Mouse (Mus musculus) adrenal gland (tissue): ENCODE data around the gene Relb.
"Not testable (repeated sequence)": the region's sequence is repeated elsewhere in the genome, so short reads cannot be mapped to it uniquely, and the experiment has no call there.

Experiments
- intact Hi-C: fragments of 180-260 bp; cut with DNase I; formaldehyde crosslinking; loops from one replicate; pipeline ENCODE4 v1.15.1; 2025

Gene Relb

DNA sequence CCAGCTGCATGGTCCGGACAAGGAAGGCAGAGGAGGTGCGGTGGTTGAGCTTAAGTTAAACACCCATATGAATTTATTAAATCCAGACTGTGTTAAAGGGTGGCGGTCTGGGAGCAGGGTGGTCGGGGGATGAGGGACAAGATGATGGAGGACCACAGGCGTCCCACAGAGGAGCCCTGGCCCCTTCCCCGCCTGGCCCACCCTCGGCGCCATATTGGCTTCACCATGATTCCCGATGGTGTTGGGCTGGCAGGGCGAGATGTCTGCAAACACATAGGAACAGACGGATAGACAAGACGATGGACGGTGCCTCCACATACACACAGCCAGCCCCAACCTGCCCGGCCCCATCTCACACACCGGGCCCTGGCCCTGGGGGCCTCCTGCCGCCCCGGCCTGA is 4.0 kb upstream of the Relb start:
- intact Hi-C loops, result no loop called here

DNA sequence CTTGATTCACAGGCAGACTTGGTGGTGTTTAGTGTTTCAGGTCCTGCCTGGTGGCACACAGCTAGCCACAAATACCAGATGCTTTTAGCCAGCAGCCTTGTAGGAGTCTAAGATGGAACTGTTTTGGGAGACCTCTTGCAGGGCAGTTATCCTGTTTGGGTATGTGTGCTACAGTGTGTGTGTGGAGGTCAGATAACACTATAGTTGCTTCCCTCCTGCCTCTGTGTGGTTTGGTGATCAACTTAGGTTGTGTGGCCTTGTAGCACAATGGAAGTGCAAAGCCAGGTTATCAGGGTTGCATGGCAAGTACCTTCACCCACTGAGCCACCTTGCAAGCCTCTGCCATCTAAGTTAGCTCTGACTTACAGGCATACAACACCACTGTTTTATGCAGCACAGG is 3.5 kb upstream of the Relb start:
- intact Hi-C loops, result no loop called here

GRCm38 (mm10) chr7:19632275-19632674 is 3.0 kb upstream of the Relb start:
- intact Hi-C loops, result no loop called here

GRCm38 (mm10) chr7:19628536-19629360 is 490 bp downstream of the Relb start:
- intact Hi-C loops, result no loop called here

GRCm38 (mm10) chr7:19628192-19628535 is 1.1 kb downstream of the Relb start:
- intact Hi-C loops, result no loop called here

- intact Hi-C loops, result no loop called here
Observed at GRCm38 (mm10) chr7:19627721-19628120, 1.5 kb downstream of the Relb start.

DNA sequence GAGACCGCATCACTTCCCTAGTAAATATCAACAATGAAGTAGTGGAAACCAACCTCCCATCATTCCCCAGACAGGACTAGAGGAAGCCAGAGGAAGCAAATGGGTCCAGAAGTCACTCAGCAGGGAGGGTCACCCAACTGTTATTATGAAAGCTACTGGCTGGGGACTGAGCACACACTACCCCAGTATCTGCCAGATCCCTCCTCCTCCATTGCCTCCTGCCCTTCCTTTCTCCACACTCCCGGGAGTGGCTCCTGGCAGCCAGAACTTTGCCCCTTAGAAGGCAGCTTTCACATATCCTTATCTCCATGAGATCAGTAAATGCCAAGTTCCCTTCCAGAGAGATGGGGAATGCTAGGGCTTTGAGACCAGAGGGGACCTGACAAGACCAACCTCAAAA is 5.8 kb downstream of the Relb start:
- intact Hi-C loops, result loop anchor here (5.0 kb wide), 1 partner anchor 46 kb away; the partner anchor contains the start of genes Gemin7 and Zfp296

DNA sequence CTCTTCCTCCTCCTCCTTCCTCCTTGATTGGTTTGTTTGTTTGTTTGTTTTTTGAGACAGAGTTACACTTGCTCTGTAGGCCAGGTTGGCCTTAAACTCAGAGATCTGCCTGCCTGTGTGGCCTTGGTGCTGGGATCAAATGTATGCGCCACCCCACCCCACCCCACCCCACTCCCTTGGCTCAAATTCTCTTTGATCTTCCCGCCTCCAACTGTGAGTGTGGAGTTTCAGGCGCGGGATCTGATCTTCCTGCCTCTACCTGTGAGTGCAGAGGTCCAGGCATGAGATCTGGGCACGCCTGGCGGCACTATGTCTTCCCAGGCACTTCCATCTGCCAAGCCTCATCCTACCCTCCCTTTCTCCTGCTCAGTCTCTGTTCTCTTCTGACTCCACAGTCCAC is 7.0 kb downstream of the Relb start:
- intact Hi-C loops, result loop anchor here (5.0 kb wide), 1 partner anchor 45 kb away; the partner anchor contains the start of genes Gemin7 and Zfp296

DNA sequence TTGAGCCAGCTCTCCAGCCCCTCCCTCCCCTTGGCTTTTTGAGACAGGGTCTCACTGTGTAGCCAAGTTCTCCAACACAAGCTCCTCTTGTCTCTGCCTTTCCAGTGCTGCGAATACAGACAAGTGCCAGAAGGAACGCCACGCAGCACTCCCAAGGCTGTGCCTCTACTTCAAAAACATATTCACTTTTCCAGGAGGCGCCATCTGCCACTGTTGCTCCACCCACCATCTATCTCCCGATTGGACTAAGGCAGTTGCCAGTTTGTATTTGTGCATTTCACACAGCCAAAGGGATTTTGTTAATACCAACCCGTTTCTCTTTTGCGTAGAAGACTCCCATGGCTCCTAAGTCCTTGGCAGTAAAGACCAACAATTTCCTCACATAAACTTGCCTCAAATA is 8.4 kb downstream of the Relb start:
- intact Hi-C loops, result loop anchor here (5.0 kb wide), 1 partner anchor 44 kb away; the partner anchor contains the start of genes Gemin7 and Zfp296

- intact Hi-C loops, result no loop called here
Observed at GRCm38 (mm10) chr7:19619004-19619801, 10.0 kb downstream of the Relb start.

DNA sequence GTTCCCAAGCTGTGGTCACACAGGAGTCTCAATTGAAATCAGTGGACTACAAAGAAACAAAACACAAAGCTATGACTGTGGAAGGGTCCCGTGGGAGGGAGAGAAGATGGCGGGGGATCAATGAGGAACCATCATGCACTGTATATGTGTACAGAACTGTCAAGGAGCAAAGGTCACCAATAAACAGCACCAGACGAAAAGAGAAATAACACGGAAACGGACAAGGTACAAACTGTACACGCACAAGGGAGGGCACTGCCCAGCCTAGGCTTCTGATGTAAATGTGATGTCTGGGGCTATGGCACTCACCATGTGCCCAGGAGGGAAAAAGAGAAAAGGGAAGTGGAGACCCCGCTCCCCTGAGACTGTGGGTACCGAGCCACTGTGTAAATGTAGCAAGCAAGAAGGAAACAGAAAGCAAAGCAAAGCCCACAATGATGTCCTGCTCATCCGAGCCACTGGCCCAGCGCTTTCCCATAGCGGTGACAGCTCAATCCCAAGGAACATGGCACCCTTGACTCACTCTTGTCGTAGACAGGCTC is 14.1 kb downstream of the Relb start:
- intact Hi-C loops, result no loop called here

- intact Hi-C loops, result no loop called here
Observed at GRCm38 (mm10) chr7:19610969-19611368, 18.3 kb downstream of the Relb start.

DNA sequence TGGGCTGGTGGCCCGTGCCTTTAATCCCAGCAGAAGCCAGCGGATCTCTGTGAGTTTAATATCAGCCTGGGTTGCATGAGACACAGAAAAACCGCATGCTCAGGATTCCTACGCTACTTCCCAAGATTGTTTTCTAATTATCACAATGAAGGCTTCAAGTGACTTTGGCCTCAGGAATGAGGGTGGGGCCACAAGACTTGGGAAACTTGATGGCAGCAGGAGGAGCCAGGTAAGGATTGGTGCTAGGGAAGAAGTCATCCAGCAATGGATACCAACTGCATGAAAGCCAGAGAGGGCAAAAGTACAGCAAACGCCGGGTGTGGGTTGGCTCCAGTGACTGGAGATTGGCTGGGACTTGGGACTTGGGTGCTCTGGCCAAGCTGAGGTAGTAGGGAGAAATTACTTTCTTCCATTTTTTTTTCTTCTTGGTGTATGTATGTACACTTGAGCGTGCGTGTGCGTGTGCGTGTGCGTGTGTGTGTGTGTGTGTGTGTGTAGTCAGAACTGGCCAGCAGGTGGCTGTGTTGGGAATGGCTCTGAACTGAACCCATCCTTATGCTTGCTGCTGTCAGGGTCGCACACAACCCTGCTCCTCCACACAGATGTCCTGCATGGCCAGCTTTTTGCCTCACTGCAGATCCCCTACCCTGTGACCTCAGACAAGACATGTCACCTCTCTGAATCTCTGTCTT is 19.5 kb downstream of the Relb start:
- intact Hi-C loops, result no loop called here

GRCm38 (mm10) chr7:19607291-19607690 is 21.9 kb downstream of the Relb start:
- intact Hi-C loops, result no loop called here

DNA sequence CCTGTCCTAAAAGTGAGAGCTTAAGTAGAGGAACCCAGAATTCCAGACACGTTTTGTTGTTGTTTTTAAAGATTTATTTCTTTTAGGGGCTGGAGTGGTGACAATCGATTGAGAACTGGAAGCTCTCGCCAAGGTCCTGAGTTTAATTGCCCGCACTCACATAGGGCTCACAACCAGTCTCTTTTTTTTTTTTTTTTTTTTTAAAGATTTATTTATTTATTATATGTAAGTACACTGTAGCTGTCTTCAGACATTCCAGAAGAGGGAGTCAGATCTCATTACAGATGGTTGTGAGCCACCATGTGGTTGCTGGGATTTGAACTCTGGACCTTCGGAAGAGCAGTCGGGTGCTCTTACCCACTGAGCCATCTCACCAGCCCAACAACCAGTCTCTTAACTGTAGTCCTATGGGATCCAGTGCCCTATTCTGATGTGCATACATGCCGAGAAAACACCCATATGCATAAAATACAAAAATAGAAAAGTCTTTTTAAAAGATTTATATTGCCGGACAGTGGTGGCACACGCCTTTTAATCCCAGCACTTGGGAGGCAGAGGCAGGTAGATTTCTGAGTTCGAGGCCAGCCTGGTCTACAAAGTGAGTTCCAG is 24.5 kb downstream of the Relb start:
- intact Hi-C loops, result not testable (repeated sequence)

DNA sequence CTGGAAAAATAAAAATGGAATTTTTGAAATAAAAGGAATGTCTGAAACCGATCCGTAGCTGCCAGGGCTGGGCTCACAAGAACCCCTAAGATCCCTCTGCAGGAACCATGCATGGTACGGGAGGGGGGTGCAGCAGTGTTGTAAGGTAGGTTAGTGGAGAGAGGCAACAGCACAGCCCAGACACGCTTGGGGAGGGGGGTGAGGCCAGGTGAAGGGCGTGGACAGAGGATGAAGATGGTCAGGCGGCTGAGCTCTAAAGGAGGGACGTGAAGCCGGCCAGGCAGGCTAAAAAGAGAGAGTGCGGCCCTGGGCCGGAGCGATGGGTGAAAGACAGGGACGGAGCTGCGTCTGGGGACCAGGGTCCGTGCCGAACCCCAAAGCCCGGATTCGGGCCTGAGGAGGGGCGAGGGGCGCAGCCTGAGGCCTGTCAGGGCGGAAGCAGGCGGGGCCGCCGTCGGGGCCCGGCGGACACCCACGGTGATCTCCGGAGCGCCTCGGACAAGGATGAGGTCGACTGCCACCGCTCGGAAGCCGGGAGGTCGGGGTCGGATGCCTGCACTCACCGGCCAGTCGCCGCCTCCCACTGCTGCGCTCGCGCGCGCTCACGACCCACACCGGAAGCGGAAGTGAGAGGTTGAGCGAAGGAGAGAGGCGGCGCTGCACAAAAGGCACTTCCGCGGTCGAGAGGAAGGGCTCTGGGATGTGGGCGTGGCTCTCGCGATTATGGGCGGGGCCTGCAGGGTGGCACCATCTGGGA is 25.2 kb downstream of the Relb start, which contains the start of gene Clasrp:
Gene Clasrp, minus strand, starts transcription at position 638 of the 757 bp plus-strand sequence.
- intact Hi-C loops, result no loop called here

GRCm38 (mm10) chr7:19603055-19603454 is 26.2 kb downstream of the Relb start:
- intact Hi-C loops, result no loop called here

DNA sequence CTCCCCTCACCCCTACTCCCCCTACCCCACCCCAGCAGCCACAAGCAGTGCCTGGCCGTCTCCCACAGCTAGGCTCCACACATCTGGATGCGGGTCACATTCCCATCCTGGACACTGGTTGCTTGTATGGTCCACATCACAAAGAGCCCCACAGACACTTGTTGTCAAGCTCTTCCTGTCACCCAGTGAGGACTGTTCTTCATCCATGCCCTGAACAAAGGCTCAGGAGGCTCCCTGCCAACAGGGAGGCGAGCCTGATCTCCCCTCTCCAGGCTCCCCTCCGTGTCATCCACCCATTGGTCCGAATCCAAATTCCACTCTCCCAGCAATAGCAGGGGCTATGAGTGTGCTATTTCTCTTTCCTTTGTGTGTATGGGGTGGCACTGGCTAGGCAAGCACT is 28.7 kb downstream of the Relb start:
- intact Hi-C loops, result no loop called here

- intact Hi-C loops, result no loop called here
Observed at GRCm38 (mm10) chr7:19593061-19593730, 36.0 kb downstream of the Relb start.

- intact Hi-C loops, result no loop called here
Observed at GRCm38 (mm10) chr7:19589917-19590316, 39.3 kb downstream of the Relb start.
